Mouse (Mus musculus): ENCODE measurements around the gene Exosc7. TPM values are rescaled to one million over a fixed set of nuclear protein-coding genes. Genes with fewer than 3 reads are reported as not detected.

Gene Exosc7
- 4.8 and 9.9 TPM in 2 replicates for polyA plus RNA-seq (2012; rRNA removed; ENCODE audit: low replicate concordance)

GRCm38 (mm10) chr9:123112805-123113521 is at the start of gene Exosc7, which contains the start of gene Zdhhc3:
TSS of gene Exosc7 (plus strand) at chr9:123113215.
TSS of gene Zdhhc3 (minus strand) at chr9:123113205.

GRCm38 (mm10) chr9:123150241-123151020 is 37.4 kb downstream of the Exosc7 start, which contains the start of gene Clec3b:
TSS of gene Clec3b (plus strand) at chr9:123150946.

Other genes with a start within 250 kb of the Exosc7 start
- gene Zfp445, start 247.2 kb upstream of the Exosc7 start, polyA plus RNA-seq (2012; rRNA removed; ENCODE audit: low replicate concordance) = 2.0 and 7.3 TPM in 2 replicates
- gene Zkscan7, start 227.5 kb upstream of the Exosc7 start, polyA plus RNA-seq (2012; rRNA removed; ENCODE audit: low replicate concordance) = 0.71 and 1.2 TPM in 2 replicates
- gene Zfp105, start 190.1 kb upstream of the Exosc7 start, polyA plus RNA-seq (2012; rRNA removed; ENCODE audit: low replicate concordance) = 0.05 TPM in 1 of 2 replicates, not detected in the other
- gene 1110059G10Rik, start 162.2 kb upstream of the Exosc7 start, polyA plus RNA-seq (2012; rRNA removed; ENCODE audit: low replicate concordance) = 0.69 and 1.1 TPM in 2 replicates
- gene Kif15, start 162.2 kb upstream of the Exosc7 start, polyA plus RNA-seq (2012; rRNA removed; ENCODE audit: low replicate concordance) = 0.51 and 0.92 TPM in 2 replicates
- gene Tmem42, start 91.9 kb upstream of the Exosc7 start, polyA plus RNA-seq (2012; rRNA removed; ENCODE audit: low replicate concordance) = 8.5 and 11.1 TPM in 2 replicates
- gene Tgm4, start 78.5 kb upstream of the Exosc7 start, polyA plus RNA-seq (2012; rRNA removed; ENCODE audit: low replicate concordance) = not detected in 2 replicates
- 149 and 287 TPM in 2 replicates for gene Zdhhc3, start within 50 bp of the Exosc7 start, polyA plus RNA-seq (2012; rRNA removed; ENCODE audit: low replicate concordance)
- 39.9 and 40.1 TPM in 2 replicates for gene Clec3b, start 37.7 kb downstream of the Exosc7 start, polyA plus RNA-seq (2012; rRNA removed; ENCODE audit: low replicate concordance)
- gene Cdcp1, start 102.8 kb downstream of the Exosc7 start, polyA plus RNA-seq (2012; rRNA removed; ENCODE audit: low replicate concordance) = 14.5 and 21.6 TPM in 2 replicates
- 23.6 and 62.7 TPM in 2 replicates for gene Tmem158, start 147.5 kb downstream of the Exosc7 start, polyA plus RNA-seq (2012; rRNA removed; ENCODE audit: low replicate concordance)